Mouse (Mus musculus): Measurements from ENCODE around the gene Hnrnpa1.
"Not testable (repeated sequence)": the region's sequence is repeated elsewhere in the genome, so short reads cannot be mapped to it uniquely, and the experiment has no call there.

Hnrnpa1 gene

DNA sequence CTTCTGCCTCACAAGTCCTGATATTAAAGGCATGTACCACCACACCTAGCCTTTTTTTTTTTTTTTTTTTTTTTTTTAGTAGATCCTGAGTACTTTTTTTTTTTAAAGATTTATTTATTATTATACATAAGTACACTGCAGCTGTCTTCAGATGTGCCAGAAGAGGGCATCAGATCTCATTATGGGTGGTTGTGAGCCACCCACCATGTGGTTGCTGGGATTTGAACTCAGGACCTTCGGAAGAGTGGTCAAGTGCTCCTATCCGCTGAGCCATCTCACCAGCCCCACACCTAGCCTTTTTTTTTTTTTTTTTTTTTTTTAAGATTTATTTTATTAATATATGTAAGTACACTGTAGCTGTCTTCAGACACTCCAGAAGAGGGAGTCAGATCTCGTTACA is 35.7 kb downstream of the Hnrnpa1 start:
- DNase-seq = not testable (repeated sequence)

DNA sequence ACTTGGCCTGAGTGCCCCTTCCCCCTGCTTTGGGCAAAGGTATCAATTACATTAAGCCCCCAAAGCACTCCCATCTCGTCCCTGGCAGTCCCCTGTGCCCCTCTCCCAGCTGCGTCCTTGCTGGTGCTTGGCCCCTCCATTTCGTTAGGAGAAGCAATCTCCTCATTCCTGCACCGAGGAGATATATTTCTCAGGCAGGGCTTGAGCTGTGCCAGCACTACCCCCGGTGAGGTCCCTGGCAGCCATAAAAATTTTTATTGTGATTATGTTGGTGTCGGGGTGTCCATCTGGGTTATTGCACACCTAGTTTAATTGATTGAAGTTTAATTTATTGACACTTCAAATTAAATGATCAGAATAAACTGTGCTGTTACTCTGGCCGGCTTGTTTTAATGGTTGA is 37.7 kb downstream of the Hnrnpa1 start:
- DNase-seq = no peak

DNA sequence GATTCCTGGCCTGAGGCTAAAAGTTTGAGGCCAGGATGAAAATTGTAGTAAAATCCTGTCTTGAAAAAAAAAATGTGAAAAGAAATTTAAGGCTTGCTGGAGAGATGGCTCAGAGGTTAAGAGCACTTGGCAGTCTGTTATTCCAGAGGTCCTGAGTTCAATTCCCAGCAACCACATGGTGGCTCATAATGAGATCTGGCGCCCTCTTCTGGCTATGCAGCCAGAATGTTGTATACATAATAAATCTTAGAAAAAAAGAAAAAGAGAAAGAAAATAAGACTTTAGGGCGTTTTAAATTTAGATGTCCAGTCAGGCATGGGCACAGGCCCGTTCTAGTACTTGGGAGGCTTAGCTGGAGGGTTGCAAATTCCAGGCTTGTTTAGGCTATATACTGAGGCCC is 39.5 kb downstream of the Hnrnpa1 start:
- no peak for DNase-seq

DNA sequence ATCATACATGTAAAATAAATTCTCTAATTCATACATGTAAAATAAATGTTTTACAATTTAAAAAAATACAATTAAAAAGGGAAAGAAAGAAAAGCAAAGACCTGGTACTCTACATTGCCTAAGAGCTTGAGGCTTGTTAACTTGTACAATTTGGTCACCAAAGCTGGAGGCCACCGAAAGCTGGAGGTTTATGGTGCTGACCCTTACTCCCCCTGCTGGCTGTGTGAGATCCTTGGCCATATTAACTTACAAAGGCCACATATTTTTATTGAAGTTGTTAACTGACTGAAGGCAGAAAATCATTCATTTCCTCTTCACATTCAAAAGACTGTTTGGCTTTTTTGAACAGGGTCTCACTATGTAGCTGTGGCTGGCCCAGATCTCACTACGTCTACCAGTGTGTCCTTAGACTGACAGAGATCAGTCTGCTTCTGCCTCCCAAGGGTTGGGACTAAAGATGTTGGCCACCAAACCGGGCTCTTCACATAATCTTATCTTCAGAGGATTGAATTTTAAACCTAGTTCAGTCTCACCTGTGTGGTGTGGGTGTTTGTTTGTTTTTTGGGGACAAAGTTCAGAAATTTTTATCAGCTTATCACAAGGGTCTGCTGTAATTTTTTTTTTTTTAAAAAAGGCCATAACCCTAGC is 40.7 kb downstream of the Hnrnpa1 start:
- DNase-seq = peak in 1 of 2 experiments; percentile 34

DNA sequence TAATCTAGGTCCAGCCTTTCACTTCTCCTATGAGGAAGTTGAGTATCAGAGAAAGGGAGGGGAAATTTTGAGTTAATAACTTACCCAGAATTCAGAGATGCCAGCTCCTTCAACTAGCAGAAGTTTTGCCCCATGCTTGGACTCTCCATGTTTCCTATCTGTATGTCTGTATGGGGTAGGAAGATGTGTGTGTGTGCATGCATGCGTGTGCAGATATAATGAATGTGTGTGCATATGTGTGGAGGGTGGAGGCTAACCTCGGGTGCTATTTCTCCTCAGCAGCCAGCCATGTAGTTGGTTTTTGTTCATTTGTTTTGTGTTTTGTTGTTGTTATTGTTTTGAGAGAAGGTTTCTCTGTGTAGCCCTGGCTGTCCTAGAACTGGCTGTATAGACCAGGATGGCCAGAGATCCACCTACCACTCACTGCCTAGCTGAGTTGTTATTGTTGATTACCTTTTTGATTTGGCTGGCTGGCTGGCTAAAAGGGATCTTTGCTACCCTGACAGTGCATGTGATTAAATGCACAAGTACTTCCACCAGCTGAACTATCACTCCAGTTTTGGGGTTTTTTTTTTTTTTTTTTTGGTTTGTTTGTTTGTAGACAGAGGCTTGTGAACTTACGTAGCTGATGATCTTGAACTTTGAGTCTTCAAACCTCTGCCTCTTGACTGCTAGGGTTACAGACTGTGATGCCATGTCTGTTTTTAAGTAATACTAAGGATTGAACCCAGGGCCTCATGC is 41.4 kb downstream of the Hnrnpa1 start:
- no peak for DNase-seq

DNA sequence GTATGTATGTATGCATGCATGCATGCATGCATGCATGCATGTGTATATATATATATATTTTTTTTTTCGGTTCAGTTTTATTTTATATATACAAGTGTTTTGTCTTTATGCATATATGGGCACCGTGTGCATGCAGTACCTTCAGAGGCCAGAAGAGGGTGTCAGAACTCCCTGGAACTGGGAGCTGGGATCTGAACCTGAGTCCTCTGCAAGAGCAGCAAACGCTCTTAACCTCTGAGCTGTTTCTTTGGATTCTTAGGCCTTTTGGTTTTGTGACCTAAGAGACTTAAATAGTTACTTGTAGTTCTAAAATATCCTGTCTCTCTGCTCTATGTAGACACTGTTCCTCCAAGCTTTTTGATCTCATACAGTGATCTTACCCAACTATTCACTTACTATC is 43.8 kb downstream of the Hnrnpa1 start:
- DNase-seq = peak; percentile 44 to 58

DNA sequence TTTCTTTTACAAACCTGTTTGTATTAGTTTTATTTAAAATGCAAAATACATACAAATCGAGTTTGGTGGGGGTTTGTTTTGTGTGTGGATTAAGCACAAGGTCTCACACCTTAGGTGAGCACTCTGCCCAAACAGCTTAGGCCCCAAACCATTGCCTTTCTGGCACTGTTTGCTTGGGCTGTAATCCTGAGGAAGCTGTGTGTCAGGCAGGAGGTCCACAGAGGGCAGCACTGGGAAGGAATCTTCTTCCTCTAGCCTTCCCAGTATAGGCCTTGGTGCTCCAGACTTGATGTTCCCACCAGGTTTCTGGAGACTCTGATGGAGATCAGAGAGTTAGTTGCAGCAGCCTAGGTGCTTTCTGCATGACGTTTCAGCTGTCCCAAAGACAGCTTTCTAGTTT is 44.4 kb downstream of the Hnrnpa1 start:
- DNase-seq = no peak

DNA sequence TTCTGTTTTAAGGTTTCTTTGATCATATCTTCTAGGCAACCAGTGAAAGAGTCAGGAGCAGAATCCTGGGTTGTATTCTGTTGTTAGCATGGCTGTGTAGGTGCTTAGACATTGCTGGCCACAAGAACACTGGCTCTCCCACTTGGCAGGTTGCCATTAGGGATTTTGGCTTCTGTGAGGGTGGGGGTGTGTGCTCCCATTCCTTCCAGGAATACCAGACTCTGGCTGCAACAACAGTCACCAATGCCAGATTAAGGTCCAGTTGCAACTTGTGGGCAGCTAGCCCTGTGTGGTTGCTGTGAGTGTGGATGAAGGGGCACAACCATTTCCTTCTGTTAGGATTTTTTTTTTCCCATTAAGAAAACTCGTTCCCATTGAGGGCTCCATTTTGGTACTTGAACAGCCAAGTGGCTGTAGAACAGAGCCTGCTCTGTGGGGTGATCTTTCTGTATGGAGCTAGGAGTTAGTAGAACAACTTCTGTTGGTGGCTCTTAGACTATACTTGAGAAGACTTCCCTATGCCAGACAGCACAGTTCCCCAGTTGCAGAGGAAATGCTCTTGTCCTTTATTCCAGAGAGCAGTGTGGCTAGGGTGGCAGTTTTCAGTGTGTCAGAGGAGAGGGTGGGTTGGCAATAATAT is 45.7 kb downstream of the Hnrnpa1 start:
- peak in 1 of 2 experiments; percentile 37 for DNase-seq

DNA sequence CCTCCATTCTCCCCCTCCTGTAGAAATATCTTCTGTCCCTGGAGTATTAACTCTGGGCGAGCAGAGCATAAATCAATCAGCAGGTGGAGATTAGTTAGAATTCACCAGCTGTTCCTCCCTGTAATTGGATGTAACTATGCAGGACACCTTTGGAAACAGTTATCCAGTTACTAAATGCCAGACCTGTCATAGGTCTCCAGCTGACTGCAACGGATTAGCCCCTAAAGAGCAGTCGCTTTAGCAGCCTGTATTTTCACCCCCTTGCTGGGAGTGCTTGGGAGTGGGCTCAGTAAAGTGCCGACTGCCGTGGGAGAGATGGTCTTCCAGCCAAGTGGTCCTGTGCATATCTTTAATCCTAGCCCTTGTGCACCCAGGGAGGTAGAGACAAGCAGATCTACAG is 49.4 kb downstream of the Hnrnpa1 start:
- DNase-seq = no peak

DNA sequence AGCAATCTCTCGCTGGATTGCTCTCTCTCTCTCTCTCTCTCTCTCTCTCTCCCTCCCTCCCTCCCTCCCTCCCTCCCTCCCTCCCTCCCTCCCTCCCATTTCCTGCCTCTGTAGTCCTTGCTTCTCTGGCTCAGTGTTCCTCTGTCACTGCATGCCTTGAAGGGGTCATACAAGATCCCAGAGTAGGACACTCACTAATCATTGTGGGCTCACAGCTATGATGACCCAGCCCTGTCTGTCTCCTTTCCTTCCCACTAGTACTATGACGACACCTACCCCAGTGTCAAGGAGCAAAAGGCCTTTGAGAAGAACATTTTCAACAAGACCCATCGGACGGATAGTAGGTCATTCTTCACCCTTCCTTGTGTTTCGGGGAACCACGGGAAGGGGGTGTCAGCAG is 50.2 kb downstream of the Hnrnpa1 start:
- DNase-seq = no peak

DNA sequence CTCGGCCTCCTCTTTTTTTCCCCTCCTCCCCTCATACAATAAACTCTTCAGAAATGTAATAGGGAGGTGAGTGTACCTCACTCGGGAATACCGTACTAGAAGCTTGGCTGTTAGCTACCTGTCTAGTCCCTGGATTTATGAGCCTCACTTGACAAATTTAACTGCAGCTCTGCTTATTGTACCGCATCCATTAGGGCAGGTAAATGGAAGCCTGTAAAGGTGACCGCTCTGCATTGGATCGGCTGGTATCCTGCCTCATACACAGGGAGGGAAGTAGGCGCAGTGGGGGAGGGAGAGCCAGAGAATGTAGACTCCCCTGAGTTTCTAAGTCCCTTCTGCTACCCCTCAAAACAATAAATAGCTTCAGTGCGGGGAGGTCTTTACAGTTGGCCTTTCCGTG is 50.6 kb downstream of the Hnrnpa1 start:
- no peak for DNase-seq

DNA sequence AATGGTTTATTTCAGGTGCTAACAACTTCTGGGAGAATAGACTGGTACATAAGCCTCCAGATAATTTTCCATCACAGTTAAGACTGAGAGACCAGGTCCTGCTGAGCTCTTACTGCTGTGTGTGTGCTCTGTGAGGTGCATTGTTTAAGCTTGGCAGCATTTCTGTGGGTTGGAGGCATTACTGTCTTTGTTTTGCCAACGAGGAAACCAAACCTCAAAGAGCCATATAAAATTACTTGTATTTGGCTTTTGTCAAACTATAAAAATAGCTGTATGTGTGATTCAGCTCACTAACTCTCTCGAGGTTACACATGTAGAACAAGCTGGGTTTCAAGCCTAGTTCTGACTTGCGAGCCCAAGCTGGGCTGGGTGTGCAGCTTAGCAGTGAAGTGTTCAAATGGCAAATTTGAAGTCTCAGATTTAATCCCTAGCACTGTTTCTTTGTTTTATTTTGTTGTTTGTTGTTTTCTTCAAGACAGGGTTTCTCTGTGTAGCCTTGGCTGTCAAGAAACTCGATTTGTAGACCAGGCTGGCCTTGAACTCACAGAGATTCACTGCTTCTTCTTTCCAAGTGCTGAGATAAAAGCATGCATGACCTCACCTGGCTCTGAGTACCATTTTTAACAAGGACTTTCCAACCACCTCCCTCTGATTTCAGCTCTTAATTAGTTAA is 52.6 kb downstream of the Hnrnpa1 start:
- no peak for DNase-seq

DNA sequence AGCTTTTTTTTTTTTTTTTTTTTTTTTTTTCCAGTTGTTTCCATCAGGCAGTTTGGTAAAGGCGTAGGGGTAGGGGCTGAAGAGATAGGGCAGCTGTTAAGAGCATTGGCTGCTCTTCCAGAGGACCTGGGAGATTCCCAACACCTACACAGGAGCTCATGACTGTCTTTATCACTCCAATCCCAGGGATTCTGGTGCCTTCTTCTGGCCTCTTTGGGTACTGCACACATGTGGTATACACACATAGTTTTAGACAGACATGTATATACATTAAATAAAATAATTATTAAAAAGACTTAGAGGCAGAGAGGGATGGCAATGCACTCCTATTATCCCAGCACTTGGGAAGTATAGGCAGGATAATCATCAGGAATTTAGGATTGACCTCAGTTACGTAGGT is 53.1 kb downstream of the Hnrnpa1 start:
- DNase-seq = no peak

DNA sequence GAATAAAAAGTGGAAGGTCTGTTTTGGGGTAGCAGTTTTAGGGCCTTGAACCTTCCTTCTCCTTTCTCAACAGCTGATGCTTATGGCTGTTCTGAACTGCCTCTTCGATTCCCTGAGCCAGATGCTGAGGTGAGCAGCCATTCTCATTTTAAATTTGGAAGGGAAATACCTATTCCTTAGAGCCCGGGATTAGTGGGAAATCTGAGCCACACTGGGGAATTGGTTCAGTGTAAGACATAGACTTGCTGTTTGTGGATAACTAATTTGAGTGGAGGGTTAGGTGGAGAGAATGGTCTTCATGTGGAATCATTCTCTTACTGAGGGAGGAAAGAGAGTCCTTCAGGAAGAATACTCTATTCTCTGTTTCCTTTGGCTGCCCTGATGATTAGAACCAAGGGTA is 54.4 kb downstream of the Hnrnpa1 start:
- DNase-seq = no peak

DNA sequence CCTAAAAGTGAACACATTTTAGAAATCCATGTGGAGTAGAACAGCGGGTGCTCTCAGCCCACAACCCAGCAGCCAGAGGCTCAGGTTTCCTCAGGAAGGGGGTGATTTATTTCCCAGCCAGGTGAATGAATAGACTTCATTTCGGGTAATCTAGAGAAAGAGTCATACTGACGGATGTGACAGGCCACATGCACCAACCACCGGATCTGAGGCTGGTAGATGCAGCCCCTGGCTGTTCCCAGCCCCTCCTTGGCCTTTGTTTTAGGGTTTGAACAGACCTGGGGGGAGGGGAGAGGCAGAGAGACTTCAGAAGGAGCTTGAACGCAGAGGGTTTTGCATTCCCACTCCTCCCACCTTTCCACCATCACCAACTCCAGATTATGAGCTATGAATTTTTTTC is 55.6 kb downstream of the Hnrnpa1 start:
- no peak for DNase-seq
